In genomic region chr9:62618994-62619393, GRCm38 (mm10) we compare ENCODE assay signal across 21 mouse cellular contexts. TPM values are rescaled to one million over a fixed set of nuclear protein-coding genes. Genes with fewer than 3 reads are reported as not detected.
DNase-seq lines count a peak whose midpoint lies in the region; ATAC-seq and TF ChIP-seq lines count a peak whose summit lies in the region.
"Had no signal": no experiment of that assay in that cellular context is flagged by ENCODE, and none has a peak within 500 bp of the region (broad histone marks: within the 10 kb centered on the region; RNA-seq: fewer than 3 reads in every experiment).

No protein-coding gene starts in this region.

- no peak overlapping the region for H3K4me3 ChIP-seq in midbrain, embryonic 11.5 days (ENCODE audit: low read depth, low read length)
- H3K4me3 ChIP-seq in midbrain, postnatal 0 days (ENCODE audit: low read depth, low read length), result no peak overlapping the region

- H3K27me3 ChIP-seq in midbrain, embryonic 11.5 days (ENCODE audit: control insufficient read depth, insufficient read depth, low read length), result no peaks in the 10 kb centered on the region
- H3K27me3 ChIP-seq in midbrain, postnatal 0 days (ENCODE audit: insufficient read depth, low read length), result no peaks in the 10 kb centered on the region
- H3K27me3 ChIP-seq: Patski had no signal

- H3K36me3 ChIP-seq in midbrain, embryonic 11.5 days (ENCODE audit: control insufficient read depth, insufficient read depth, low read length), result no peaks in the 10 kb centered on the region
- H3K36me3 ChIP-seq in midbrain, postnatal 0 days (ENCODE audit: insufficient read depth, low read length), result no peaks in the 10 kb centered on the region
- H3K36me3 ChIP-seq: G1E had no signal

- H3K9ac ChIP-seq in midbrain, embryonic 11.5 days (ENCODE audit: low read length), result no peak overlapping the region
- H3K9ac ChIP-seq in midbrain, postnatal 0 days (replicated peaks; ENCODE audit: low read length, poor library complexity, severe bottlenecking), result no peak overlapping the region

- peaks cover 7% of the 10 kb centered on the region for H3K4me1 ChIP-seq in midbrain, embryonic 11.5 days (ENCODE audit: control insufficient read depth, insufficient read depth, low read length)
- no peaks in the 10 kb centered on the region for H3K4me1 ChIP-seq in midbrain, postnatal 0 days (ENCODE audit: insufficient read depth, low read length)

- 92% methylated on average over 1 of the region's 1 CpGs for WGBS in midbrain, embryonic 11.5 days
- WGBS in midbrain, postnatal 0 days, result 84% methylated on average over 1 of the region's 1 CpGs

- H3K9me3 ChIP-seq in midbrain, embryonic 11.5 days (ENCODE audit: control insufficient read depth, low read length), result no peaks in the 10 kb centered on the region
- no peaks in the 10 kb centered on the region for H3K9me3 ChIP-seq in midbrain, postnatal 0 days (ENCODE audit: low read length)
- H3K9me3 ChIP-seq: G1E had no signal

- no peak overlapping the region for H3K4me2 ChIP-seq in midbrain, embryonic 11.5 days
- H3K4me2 ChIP-seq in midbrain, postnatal 0 days (ENCODE audit: low read depth, low read length, poor library complexity, severe bottlenecking), result no peak overlapping the region

- no peak for TF ChIP-seq CTCF in midbrain, postnatal 0 days (IDR thresholded peaks at IDR 0.05)

- no peak overlapping the region for H3K27ac ChIP-seq in midbrain, embryonic 11.5 days (ENCODE audit: low read depth, low read length)
- H3K27ac ChIP-seq in midbrain, postnatal 0 days (ENCODE audit: low read depth, low read length), result no peak overlapping the region

- no peak for ATAC-seq in midbrain, embryonic 11.5 days (ENCODE audit: low FRiP score)
- no peak for ATAC-seq in midbrain, postnatal 0 days (ENCODE audit: low FRiP score)
- ATAC-seq: activated CD4-positive, CD25-positive, alpha-beta regulatory T cell, adult 4 months; CD4-positive, CD25-positive, alpha-beta regulatory T cell, adult 4 months; Patski had no signal

- DNase-seq in heart, adult 11 months, result peak; percentile 66
- DNase-seq in heart, adult 9 months (ENCODE audit: low spot score in 2 of 2), result no peak
- DNase-seq in midbrain, embryonic 11.5 days (ENCODE audit: low spot score, missing footprints), result peak; percentile 57
- DNase-seq in midbrain, postnatal 0 days (ENCODE audit: low spot score), result no peak
- DNase-seq in testis, postnatal 10 days (ENCODE audit: low spot score), result peak; percentile 7
- no peak for DNase-seq in testis, postnatal 14 days (ENCODE audit: low spot score)
- DNase-seq: adrenal gland, adult 2 months; adrenal gland, adult 8-10 months; adrenal gland, postnatal 10 days; adrenal gland, postnatal 14 days; adrenal gland, postnatal 25 days; adrenal gland, postnatal 36 days; B cell, adult 2 months; cerebellum, adult 11 months; cerebellum, adult 11-12 months; cerebellum, adult 18-20 months had no signal

RNA-seq across cellular contexts. Expression of gene Itga11, which starts 58.6 kb away (rescaled TPM):
- 2.4 and 3.9 TPM in 2 replicates for polyA plus RNA-seq in midbrain, embryonic 11.5 days (2014; fragmentation: Nextera tagmentation; extraction: Ambion mirVana)
- total RNA-seq in midbrain, postnatal 0 days (2014; rRNA removed), result 2.3 and 2.6 TPM in 2 replicates
- polyA plus RNA-seq in midbrain, postnatal 0 days (2015; fragmentation: Nextera tagmentation; extraction: Ambion mirVana), result 0.52 and 0.65 TPM in 2 replicates
- total RNA-seq: G1E, MEL had no signal
- polyA plus RNA-seq: G1E had no signal

Comparison
In these comparisons a context has a peak if more than half of its experiments do, and no peak if none do; other contexts are left out.
1. DNase-seq: peak in heart, adult 11 months (single experiment), midbrain, embryonic 11.5 days (single experiment) and testis, postnatal 10 days (single experiment); none in heart, adult 9 months (0 of 2), midbrain, postnatal 0 days (single experiment) and testis, postnatal 14 days (single experiment).